Mouse (Mus musculus): ENCODE measurements around the gene Pias3. TPM values are rescaled to one million over a fixed set of nuclear protein-coding genes. Genes with fewer than 3 reads are reported as not detected.

Gene Pias3
- total RNA-seq, 1 experiment: 14.6 TPM

- no peaks in the 10 kb centered on the region for H3K36me3 ChIP-seq (ENCODE audit: control insufficient read depth, insufficient read depth, low read length, poor library complexity, severe bottlenecking)
- H3K9ac ChIP-seq (ENCODE audit: insufficient read depth, low read depth, low read length, poor library complexity, severe bottlenecking): no peak overlapping the region
- in situ Hi-C loops (cut with MboI; ENCODE audit: low sequenced_read_pairs in 2 of 2, unreplicated experiment in 2 of 2): loop anchor here in 1 of 2 experiments (5.0 kb wide), 1 partner anchor 39 kb away; the partner anchor contains the start of gene Nudt17
- DNase-seq (ENCODE audit: low read depth, low spot score): no peak
- TF ChIP-seq MAFK (IDR thresholded peaks at IDR 0.05; ENCODE audit: insufficient read depth, low read depth, low read length) (no peak), ZNF384 (IDR thresholded peaks at IDR 0.05; ENCODE audit: low read depth, low read length) (no peak), CHD2 (IDR thresholded peaks at IDR 0.05; ENCODE audit: low read depth, low read length) (no peak), HCFC1 (IDR thresholded peaks at IDR 0.05; ENCODE audit: borderline replicate concordance, insufficient read depth, low read length) (no peak), ZC3H11A (IDR thresholded peaks at IDR 0.05; ENCODE audit: borderline replicate concordance, low read depth, low read length) (no peak)
- no peaks in the 10 kb centered on the region for H3K9me3 ChIP-seq (ENCODE audit: control insufficient read depth, insufficient read depth, low read depth, low read length)
- no peak overlapping the region for H3K4me3 ChIP-seq (ENCODE audit: insufficient read depth in 1 of 2, low read depth in 1 of 2, low read length in 2 of 2, poor library complexity in 1 of 2, severe bottlenecking in 1 of 2)
- H3K27ac ChIP-seq (ENCODE audit: insufficient read depth, low read depth, low read length, poor library complexity, severe bottlenecking): no peak overlapping the region
- peaks cover 8 to 9% of the 10 kb centered on the region in 2 experiments for H3K4me1 ChIP-seq (ENCODE audit: control insufficient read depth in 2 of 2, insufficient read depth in 2 of 2, low read length in 2 of 2, poor library complexity in 1 of 2)
These were observed 27.6 kb upstream of the Pias3 start for GRCm38 (mm10) chr3:96668424-96669067.

- peak; percentile 92 for DNase-seq (ENCODE audit: low read depth, low spot score)
- Histone ChIP-seq H3K4me1 (ENCODE audit: control insufficient read depth in 2 of 2, insufficient read depth in 2 of 2, low read length in 2 of 2, poor library complexity in 1 of 2) (peaks cover 15 to 16% of the 10 kb centered on the region in 2 experiments), H3K27ac (ENCODE audit: insufficient read depth, low read depth, low read length, poor library complexity, severe bottlenecking) (no peak within 1 kb of the TSS), H3K9ac (ENCODE audit: insufficient read depth, low read depth, low read length, poor library complexity, severe bottlenecking) (no peak within 1 kb of the TSS), H3K36me3 (ENCODE audit: control insufficient read depth, insufficient read depth, low read length, poor library complexity, severe bottlenecking) (no peaks in the 10 kb centered on the region), H3K9me3 (ENCODE audit: control insufficient read depth, insufficient read depth, low read depth, low read length) (no peaks in the 10 kb centered on the region), H3K4me3 (ENCODE audit: insufficient read depth in 1 of 2, low read depth in 1 of 2, low read length in 2 of 2, poor library complexity in 1 of 2, severe bottlenecking in 1 of 2) (peak within 1 kb of the TSS; percentile 49 to 51)
- TF ChIP-seq CHD2 (IDR thresholded peaks at IDR 0.05; ENCODE audit: low read depth, low read length): no peak
- no peak for TF ChIP-seq ZC3H11A (IDR thresholded peaks at IDR 0.05; ENCODE audit: borderline replicate concordance, low read depth, low read length)
- in situ Hi-C loops (cut with MboI; ENCODE audit: low sequenced_read_pairs in 2 of 2, unreplicated experiment in 2 of 2): loop anchor here in 1 of 2 experiments (5.0 kb wide), 1 partner anchor 37 kb away; the partner anchor contains the start of gene Nudt17
These were observed 26.3 kb upstream of the Pias3 start, which contains the start of gene Ankrd35 for GRCm38 (mm10) chr3:96669727-96670468. Ankrd35 (plus strand) TSS chr3:96670131.

DNA sequence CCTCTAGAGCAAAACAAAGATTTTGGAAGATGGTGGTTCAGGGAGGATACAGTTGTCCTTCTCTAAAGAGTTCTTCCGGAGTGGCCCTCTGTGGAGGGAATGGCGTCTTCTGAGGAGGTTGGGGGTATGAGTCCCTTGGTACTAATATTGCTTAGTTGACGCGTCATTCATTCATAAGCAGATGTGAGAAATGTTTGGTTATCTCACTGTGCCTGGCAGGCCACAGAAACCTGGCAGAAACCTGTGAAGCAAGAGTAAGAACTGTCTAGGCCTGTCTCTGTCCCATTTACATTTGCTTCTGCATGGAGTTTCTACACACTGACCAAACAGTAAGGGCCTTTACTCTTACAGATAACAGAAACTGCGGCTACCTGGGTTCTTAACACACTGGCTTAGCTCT, 24.7 kb upstream of the Pias3 start:
- in situ Hi-C loops (cut with MboI; ENCODE audit: low sequenced_read_pairs in 2 of 2, unreplicated experiment in 2 of 2): no loop called here
- Histone ChIP-seq H3K36me3 (ENCODE audit: control insufficient read depth, insufficient read depth, low read length, poor library complexity, severe bottlenecking) (no peaks in the 10 kb centered on the region), H3K4me1 (ENCODE audit: control insufficient read depth in 2 of 2, insufficient read depth in 2 of 2, low read length in 2 of 2, poor library complexity in 1 of 2) (peaks cover 15 to 26% of the 10 kb centered on the region in 2 experiments), H3K27ac (ENCODE audit: insufficient read depth, low read depth, low read length, poor library complexity, severe bottlenecking) (no peak overlapping the region), H3K4me3 (ENCODE audit: insufficient read depth in 1 of 2, low read depth in 1 of 2, low read length in 2 of 2, poor library complexity in 1 of 2, severe bottlenecking in 1 of 2) (no peak overlapping the region), H3K9me3 (ENCODE audit: control insufficient read depth, insufficient read depth, low read depth, low read length) (no peaks in the 10 kb centered on the region), H3K9ac (ENCODE audit: insufficient read depth, low read depth, low read length, poor library complexity, severe bottlenecking) (no peak overlapping the region)
- TF ChIP-seq MAFK (IDR thresholded peaks at IDR 0.05; ENCODE audit: insufficient read depth, low read depth, low read length): no peak
- no peak for TF ChIP-seq HCFC1 (IDR thresholded peaks at IDR 0.05; ENCODE audit: borderline replicate concordance, insufficient read depth, low read length)
- no peak for TF ChIP-seq CHD2 (IDR thresholded peaks at IDR 0.05; ENCODE audit: low read depth, low read length)
- no peak for TF ChIP-seq ZC3H11A (IDR thresholded peaks at IDR 0.05; ENCODE audit: borderline replicate concordance, low read depth, low read length)
- no peak for TF ChIP-seq ZNF384 (IDR thresholded peaks at IDR 0.05; ENCODE audit: low read depth, low read length)
- DNase-seq (ENCODE audit: low read depth, low spot score): no peak

DNA sequence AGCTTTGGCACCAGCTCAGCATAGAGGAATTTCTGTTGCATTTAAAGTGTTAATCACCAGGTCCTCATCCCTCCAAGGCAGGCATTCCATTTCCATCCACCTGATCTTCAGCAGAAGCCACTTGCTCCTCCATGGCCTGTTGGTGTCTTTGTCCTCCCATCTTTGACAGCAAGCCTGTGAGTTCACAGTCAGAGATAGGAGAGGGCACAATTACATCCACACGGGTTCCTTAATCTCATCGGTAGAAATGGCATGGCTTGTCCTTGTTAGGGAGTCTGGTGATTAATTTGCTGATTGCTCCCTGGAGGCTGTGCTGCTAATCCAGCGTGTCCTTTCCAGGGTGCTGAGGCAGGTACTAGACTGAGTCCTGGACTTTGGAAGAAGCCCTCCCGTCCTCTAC, 22.7 kb upstream of the Pias3 start:
- H3K4me3 ChIP-seq (ENCODE audit: insufficient read depth in 1 of 2, low read depth in 1 of 2, low read length in 2 of 2, poor library complexity in 1 of 2, severe bottlenecking in 1 of 2): no peak overlapping the region
- H3K27ac ChIP-seq (ENCODE audit: insufficient read depth, low read depth, low read length, poor library complexity, severe bottlenecking): no peak overlapping the region
- no peak overlapping the region for H3K9ac ChIP-seq (ENCODE audit: insufficient read depth, low read depth, low read length, poor library complexity, severe bottlenecking)
- peaks cover 23 to 32% of the 10 kb centered on the region in 2 experiments for H3K4me1 ChIP-seq (ENCODE audit: control insufficient read depth in 2 of 2, insufficient read depth in 2 of 2, low read length in 2 of 2, poor library complexity in 1 of 2)
- H3K36me3 ChIP-seq (ENCODE audit: control insufficient read depth, insufficient read depth, low read length, poor library complexity, severe bottlenecking): no peaks in the 10 kb centered on the region
- no peaks in the 10 kb centered on the region for H3K9me3 ChIP-seq (ENCODE audit: control insufficient read depth, insufficient read depth, low read depth, low read length)
- no peak for TF ChIP-seq CHD2 (IDR thresholded peaks at IDR 0.05; ENCODE audit: low read depth, low read length)
- no peak for TF ChIP-seq ZC3H11A (IDR thresholded peaks at IDR 0.05; ENCODE audit: borderline replicate concordance, low read depth, low read length)
- TF ChIP-seq HCFC1 (IDR thresholded peaks at IDR 0.05; ENCODE audit: borderline replicate concordance, insufficient read depth, low read length): no peak
- TF ChIP-seq MAFK (IDR thresholded peaks at IDR 0.05; ENCODE audit: insufficient read depth, low read depth, low read length): no peak
- no peak for TF ChIP-seq ZNF384 (IDR thresholded peaks at IDR 0.05; ENCODE audit: low read depth, low read length)
- DNase-seq (ENCODE audit: low read depth, low spot score): no peak
- in situ Hi-C loops (cut with MboI; ENCODE audit: low sequenced_read_pairs in 2 of 2, unreplicated experiment in 2 of 2): no loop called here
